Mouse (Mus musculus) stomach, postnatal 0 days (tissue): ENCODE results near the gene Liph. TPM values are rescaled to one million over a fixed set of nuclear protein-coding genes. Genes with fewer than 3 reads are reported as not detected.

ENCODE experiments used
- ATAC-seq: fragments of 200-750 bp; cut with Nextera tagmentation; 2 replicates; pipeline ENCODE4 v1.8.0; 2017; ENCODE audit not compliant: low FRiP score, low TSS enrichment
- DNase-seq: peaks from one replicate; pipeline ENCODE4 v3.0.0-alpha.2; 2016; ENCODE audit warnings: low spot score
- H3K27ac ChIP-seq: fragments of 300-500 bp; sonication (generic); replicated peaks from 2 replicates; pipeline ENCODE4 v1.5.1; 2014; ENCODE audit warnings: mild to moderate bottlenecking, control low read depth
- H3K27me3 ChIP-seq: fragments of 300-500 bp; sonication (generic); 2 replicates; pipeline ENCODE4 v1.6.1; 2014; ENCODE audit warnings: low read length; ENCODE audit not compliant: control insufficient read depth, insufficient read depth
- H3K36me3 ChIP-seq: fragments of 300-500 bp; sonication (generic); 2 replicates; pipeline ENCODE4 v1.6.1; 2014; ENCODE audit warnings: low read length, mixed read lengths; ENCODE audit not compliant: control insufficient read depth, insufficient read depth
- H3K4me1 ChIP-seq: fragments of 300-500 bp; sonication (generic); replicated peaks from 2 replicates; pipeline ENCODE4 v1.6.1; 2014; ENCODE audit warnings: antibody characterized with exemption; ENCODE audit not compliant: control insufficient read depth, insufficient read depth
- H3K4me2 ChIP-seq: fragments of 300-500 bp; sonication (generic); replicated peaks from 2 replicates; pipeline ENCODE4 v1.6.1; 2014; ENCODE audit warnings: low read depth, mild to moderate bottlenecking, control low read depth, moderate library complexity
- H3K4me3 ChIP-seq: fragments of 300-500 bp; sonication (generic); 2 replicates; pipeline ENCODE4 v1.5.1; 2014; ENCODE audit warnings: low read depth, low read length, control low read depth
- H3K9ac ChIP-seq: fragments of 300-500 bp; sonication (generic); 2 replicates; pipeline ENCODE4 v1.6.1; 2014; ENCODE audit warnings: mild to moderate bottlenecking, low read length, control low read depth, mixed read lengths
- H3K9me3 ChIP-seq: fragments of 300-500 bp; sonication (generic); 2 replicates; pipeline ENCODE4 v1.6.1; 2016; ENCODE audit warnings: low read length; ENCODE audit not compliant: control insufficient read depth
- CTCF ChIP-seq: IDR thresholded peaks from 2 replicates; pipeline ENCODE4 v1.5.1; 2016; ENCODE audit warnings: antibody characterized with exemption, low read depth, mild to moderate bottlenecking, moderate library complexity
- EP300 ChIP-seq: optimal IDR thresholded peaks from 2 replicates; pipeline ENCODE3; 2016; ENCODE audit warnings: antibody characterized with exemption
- WGBS: fragments of 180-500 bp; shearing (Covaris S2); extraction: QIAGEN DNeasy Blood & Tissue Kit; methylation state at CpG from one replicate; pipeline ENCODE4 v1.1.7; 2014; 5-methylcytosine and 5-hydroxymethylcytosine counted together
- polyA plus RNA-seq: library from polyadenylated mRNA; unstranded; fragments of >200 nt; fragmentation: Nextera tagmentation; extraction: Ambion mirVana; gene quantifications from 2 replicates; pipeline ENCODE4 v1.2.1, GENCODE M21; 2015

Gene Liph
- polyA plus RNA-seq, 1 experiment from 2014 or later: 34.6 TPM

GRCm38 (mm10) chr16:21971446-21971845, 24.0 kb downstream of the Liph start:
- H3K27me3 ChIP-seq: no peaks in the 10 kb centered on the region
- H3K4me3 ChIP-seq: no peak overlapping the region
- H3K4me1 ChIP-seq: no peaks in the 10 kb centered on the region
- H3K9ac ChIP-seq: no peak overlapping the region
- H3K4me2 ChIP-seq: no peak overlapping the region
- peak; percentile 36; the same call in 1 of the 2 replicates for TF ChIP-seq CTCF
- TF ChIP-seq EP300: no peak
- H3K9me3 ChIP-seq: no peaks in the 10 kb centered on the region
- DNase-seq (no peak), ATAC-seq (no peak)
- 59% methylated on average over 4 of the region's 4 CpGs for WGBS
- no peaks in the 10 kb centered on the region for H3K36me3 ChIP-seq
- H3K27ac ChIP-seq: no peak overlapping the region

DNA sequence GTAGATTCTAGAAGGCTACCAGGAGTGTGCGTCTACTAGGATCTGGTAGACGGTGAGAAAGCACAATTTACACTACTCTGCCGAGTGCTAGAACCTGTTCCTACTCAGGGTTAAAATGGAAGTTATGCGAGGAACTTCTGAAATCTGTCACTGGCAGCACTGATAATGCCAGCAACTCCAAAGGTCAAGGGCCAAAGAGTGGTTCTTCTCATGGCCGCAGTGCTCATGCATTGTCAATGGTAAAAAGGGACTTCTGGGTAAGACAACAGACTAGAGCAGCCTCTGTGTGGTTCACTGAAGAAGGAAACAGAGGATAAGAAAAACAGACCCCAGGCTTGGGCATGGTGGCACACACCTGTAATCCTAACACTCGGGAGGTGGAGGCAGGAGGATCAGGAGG, 24.9 kb downstream of the Liph start:
- no peaks in the 10 kb centered on the region for H3K36me3 ChIP-seq
- H3K4me2 ChIP-seq: no peak overlapping the region
- no peaks in the 10 kb centered on the region for H3K9me3 ChIP-seq
- H3K4me1 ChIP-seq: no peaks in the 10 kb centered on the region
- H3K4me3 ChIP-seq: no peak overlapping the region
- H3K27ac ChIP-seq: no peak overlapping the region
- 75% methylated on average over 6 of the region's 6 CpGs for WGBS
- no peak overlapping the region for H3K9ac ChIP-seq
- H3K27me3 ChIP-seq: no peaks in the 10 kb centered on the region
- no peak for TF ChIP-seq EP300
- no peak for TF ChIP-seq CTCF
- DNase-seq (no peak), ATAC-seq (no peak)

DNA sequence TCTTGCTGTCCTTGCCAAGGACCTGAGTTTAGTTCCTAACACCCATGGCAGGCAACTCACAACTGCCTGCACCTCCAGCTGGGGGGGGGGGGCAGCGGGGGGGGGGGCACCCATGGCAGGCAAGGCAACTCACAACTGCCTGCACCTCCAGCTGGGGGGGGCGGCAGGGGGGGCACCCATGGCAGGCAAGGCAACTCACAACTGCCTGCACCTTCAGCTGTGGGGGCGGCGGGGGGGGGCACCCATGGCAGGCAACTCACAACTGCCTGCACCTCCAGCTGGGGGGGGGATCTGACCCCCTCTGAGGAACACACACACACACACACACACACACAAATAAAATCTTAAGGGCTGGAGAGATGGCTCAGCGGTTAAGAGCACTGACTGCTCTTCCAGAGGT, 25.6 kb downstream of the Liph start:
- 76% methylated on average over 5 of the region's 5 CpGs for WGBS
- H3K9ac ChIP-seq: no peak overlapping the region
- H3K27me3 ChIP-seq: no peaks in the 10 kb centered on the region
- TF ChIP-seq CTCF: no peak
- TF ChIP-seq EP300: no peak
- H3K4me3 ChIP-seq: no peak overlapping the region
- H3K4me1 ChIP-seq: no peaks in the 10 kb centered on the region
- DNase-seq (no peak), ATAC-seq (0 out of 2 replicates have a peak, but pooled peaks have one; percentile 40)
- no peak overlapping the region for H3K4me2 ChIP-seq
- H3K9me3 ChIP-seq: no peaks in the 10 kb centered on the region
- no peak overlapping the region for H3K27ac ChIP-seq
- H3K36me3 ChIP-seq: no peaks in the 10 kb centered on the region

- Histone ChIP-seq H3K9me3 (no peaks in the 10 kb centered on the region), H3K27ac (no peak overlapping the region), H3K27me3 (no peaks in the 10 kb centered on the region), H3K4me1 (no peaks in the 10 kb centered on the region), H3K9ac (no peak overlapping the region), H3K4me2 (no peak overlapping the region), H3K36me3 (no peaks in the 10 kb centered on the region; the same call in 1 of the 2 replicates), H3K4me3 (no peak overlapping the region)
- no peak for TF ChIP-seq CTCF
- TF ChIP-seq EP300: no peak
- ATAC-seq: no peak
- DNase-seq: no peak
- 75% methylated on average over 3 of the region's 3 CpGs for WGBS
Measured at GRCm38 (mm10) chr16:21965576-21965975, 29.9 kb downstream of the Liph start.

GRCm38 (mm10) chr16:21955591-21955990, 39.9 kb downstream of the Liph start:
- H3K4me2 ChIP-seq: no peak overlapping the region
- H3K4me1 ChIP-seq: no peaks in the 10 kb centered on the region
- no peaks in the 10 kb centered on the region for H3K27me3 ChIP-seq
- WGBS: 70% methylated on average over 12 of the region's 12 CpGs
- ATAC-seq (no peak), DNase-seq (no peak)
- no peak overlapping the region for H3K9ac ChIP-seq
- no peak overlapping the region for H3K4me3 ChIP-seq
- no peaks in the 10 kb centered on the region for H3K9me3 ChIP-seq
- H3K27ac ChIP-seq: no peak overlapping the region
- no peaks in the 10 kb centered on the region for H3K36me3 ChIP-seq
- TF ChIP-seq EP300 (no peak), CTCF (no peak)

- H3K4me2 ChIP-seq: peak within 1 kb of the TSS; percentile 91
- peak within 1 kb of the TSS; percentile 69 for H3K4me3 ChIP-seq
- peak within 1 kb of the TSS; percentile 92 for H3K27ac ChIP-seq
- H3K36me3 ChIP-seq: no peaks in the 10 kb centered on the region
- peak; percentile 93 for DNase-seq
- peak; percentile 95 for ATAC-seq
- TF ChIP-seq CTCF: no peak
- TF ChIP-seq EP300: no peak
- no peaks in the 10 kb centered on the region for H3K9me3 ChIP-seq
- H3K9ac ChIP-seq: peak within 1 kb of the TSS; percentile 80
- under 1% methylated on average over 59 of the region's 63 CpGs for WGBS
- no peaks in the 10 kb centered on the region for H3K27me3 ChIP-seq
- peaks cover 4% of the 10 kb centered on the region; the same call in 1 of the 2 replicates for H3K4me1 ChIP-seq
Measured at GRCm38 (mm10) chr16:21946761-21947715, 48.4 kb downstream of the Liph start, which contains the start of gene Tmem41a. Gene Tmem41a, minus strand, starts transcription at chr16:21947552.
